Mouse (Mus musculus): ENCODE measurements around the gene Inpp5d.

Inpp5d gene

DNA sequence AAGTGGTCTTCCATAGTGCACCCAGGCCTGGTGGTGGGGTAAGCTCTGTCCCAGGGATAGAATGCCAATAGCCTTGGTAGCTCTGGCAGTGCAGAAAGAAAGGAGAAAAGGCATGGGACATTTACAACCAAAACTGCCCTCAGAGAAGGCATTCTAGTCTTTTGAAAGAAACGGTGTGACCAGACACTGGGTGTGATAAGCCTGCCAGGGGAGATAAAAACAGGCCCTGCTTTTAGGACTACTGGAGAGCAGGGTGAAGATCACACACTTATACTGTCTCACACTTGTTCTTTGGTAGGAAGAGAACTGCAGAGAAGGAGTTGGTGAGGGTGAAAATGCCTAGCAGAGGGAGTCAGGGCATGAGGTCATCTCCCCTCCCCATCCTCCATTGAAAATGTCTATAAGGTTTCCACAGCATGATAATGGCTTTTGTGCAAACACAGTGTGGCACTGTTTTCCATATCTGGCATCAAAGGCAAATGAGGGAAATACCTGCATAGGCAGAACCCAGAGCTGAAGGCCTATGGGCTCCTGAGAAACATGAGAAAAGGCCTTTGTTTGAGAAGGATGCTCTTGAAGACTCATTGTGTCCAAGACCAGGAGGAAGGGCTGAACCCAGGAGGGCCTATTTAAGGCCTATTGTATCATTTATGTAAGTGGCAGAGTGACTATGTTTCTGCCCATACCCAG lies 4.0 kb downstream of the Inpp5d start:
- in situ Hi-C loops (cut with MboI): loop anchor here (5.0 kb wide), 1 partner anchor 33 kb away; no protein-coding TSS in a partner anchor

DNA sequence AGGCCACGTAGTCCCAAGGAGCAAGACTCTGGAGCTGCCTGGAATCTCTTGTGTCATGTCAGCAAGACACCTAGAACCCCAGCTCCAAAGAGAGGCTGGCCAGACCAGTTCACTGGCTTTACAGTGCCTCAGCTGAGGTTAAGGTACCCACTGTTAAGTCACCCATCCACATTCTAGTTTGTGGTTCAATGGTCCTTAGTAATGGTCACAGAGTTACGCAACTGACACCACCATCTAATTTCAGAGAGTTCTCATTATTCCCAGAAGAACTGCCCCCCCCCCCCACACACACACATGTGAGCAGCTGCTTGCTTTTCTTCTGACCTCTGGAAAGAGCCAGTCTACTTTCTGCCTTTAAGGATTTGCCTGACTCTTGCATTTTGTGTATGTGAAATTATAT lies 4.7 kb downstream of the Inpp5d start:
- in situ Hi-C loops (cut with MboI): loop anchor here (5.0 kb wide), 1 partner anchor 32 kb away; no protein-coding TSS in a partner anchor

DNA sequence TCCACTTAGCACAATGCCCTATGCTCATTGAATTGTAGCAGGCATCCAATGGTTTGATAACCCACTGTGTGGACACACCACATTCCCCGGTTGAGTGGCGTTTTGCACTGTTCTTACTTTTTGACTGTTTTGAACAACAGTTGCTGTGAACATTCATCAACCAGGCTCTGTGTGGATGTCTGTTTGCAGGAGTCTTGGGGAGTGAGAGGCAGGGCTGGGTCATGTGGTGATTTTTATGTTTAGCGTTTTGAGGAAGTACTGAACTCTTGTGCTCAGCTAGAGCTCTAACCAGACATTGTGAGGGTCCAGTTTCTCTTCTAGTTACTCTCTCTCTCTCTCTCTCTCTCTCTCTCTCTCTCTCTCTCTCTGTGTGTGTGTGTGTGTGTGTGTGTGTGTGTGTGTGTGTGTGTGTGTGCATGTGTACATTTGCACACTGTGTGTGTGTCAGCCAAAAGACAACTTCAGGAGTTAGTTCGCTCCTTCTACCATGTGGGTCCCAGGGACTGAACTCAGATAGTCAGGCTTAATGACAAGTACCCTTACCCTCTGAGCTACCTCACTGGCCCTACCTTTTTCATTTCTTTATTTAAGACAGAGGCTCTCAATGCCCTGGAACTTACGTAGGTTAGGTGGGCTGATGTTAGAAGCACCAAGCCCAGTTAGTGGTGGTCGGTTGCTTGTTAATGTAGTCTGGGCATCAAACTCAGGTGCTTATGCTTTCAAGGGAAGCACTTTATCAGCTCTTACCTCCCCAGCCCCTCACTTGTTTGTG lies 5.3 kb downstream of the Inpp5d start:
- in situ Hi-C loops (cut with MboI): no loop called here

DNA sequence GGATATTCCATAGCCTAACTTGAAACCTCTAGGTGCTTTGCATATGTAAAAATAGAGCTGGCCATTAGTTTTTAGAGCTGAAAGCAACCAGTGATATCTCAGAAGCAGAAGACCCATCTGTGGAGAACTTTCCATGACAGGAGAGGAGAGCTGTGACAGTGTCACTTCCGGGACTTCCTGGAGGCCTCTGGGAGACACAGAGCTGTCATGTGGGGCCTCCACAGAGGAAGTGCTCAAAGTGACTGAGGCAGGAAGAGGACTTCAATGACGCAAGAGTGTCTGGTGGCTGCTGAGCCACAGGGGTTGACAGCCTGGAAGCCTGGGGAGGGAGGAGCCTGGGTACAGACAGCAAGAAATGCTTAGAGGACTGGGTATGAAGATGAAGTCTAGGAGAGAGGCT lies 6.2 kb downstream of the Inpp5d start:
- in situ Hi-C loops (cut with MboI): no loop called here

DNA sequence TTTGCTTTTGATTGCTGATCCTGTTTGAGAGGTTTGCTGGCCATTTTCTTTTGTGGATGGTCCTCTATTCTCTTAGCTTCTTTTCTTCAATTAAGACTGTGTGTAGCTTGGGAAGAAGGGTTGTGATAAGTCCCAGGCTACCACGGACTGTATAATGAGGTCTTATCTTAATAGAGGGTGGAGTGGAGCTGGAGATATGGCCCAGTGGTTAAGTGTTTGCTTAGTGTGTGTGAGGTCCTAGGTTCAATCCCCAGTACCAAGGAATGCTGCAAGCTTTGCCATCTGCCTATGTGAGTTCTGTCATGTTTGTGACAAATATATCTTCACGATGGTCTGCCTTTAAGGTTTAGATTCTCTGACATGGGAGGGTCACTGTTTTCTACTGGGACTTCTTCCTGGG lies 8.0 kb downstream of the Inpp5d start:
- in situ Hi-C loops (cut with MboI): no loop called here

DNA sequence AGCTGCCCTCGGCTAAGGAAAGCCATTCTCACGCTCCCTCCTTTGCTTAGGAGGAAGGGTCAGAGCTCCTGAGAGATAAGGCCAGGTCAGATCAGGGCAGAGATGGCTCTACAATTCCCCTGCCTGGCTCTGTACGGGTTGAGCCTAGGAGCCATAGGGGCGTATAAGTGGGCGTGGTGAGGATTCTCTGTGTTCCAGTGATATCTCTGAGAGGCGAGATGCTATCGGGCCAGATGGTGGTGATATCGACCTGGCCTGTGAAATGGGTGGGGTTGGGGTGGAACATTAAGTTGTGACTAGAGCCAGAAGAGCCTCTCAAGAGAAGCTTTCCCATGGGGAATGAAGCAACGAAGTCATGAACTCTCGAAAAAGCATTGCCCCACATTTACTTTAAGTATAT lies 11.5 kb downstream of the Inpp5d start:
- in situ Hi-C loops (cut with MboI): no loop called here

DNA sequence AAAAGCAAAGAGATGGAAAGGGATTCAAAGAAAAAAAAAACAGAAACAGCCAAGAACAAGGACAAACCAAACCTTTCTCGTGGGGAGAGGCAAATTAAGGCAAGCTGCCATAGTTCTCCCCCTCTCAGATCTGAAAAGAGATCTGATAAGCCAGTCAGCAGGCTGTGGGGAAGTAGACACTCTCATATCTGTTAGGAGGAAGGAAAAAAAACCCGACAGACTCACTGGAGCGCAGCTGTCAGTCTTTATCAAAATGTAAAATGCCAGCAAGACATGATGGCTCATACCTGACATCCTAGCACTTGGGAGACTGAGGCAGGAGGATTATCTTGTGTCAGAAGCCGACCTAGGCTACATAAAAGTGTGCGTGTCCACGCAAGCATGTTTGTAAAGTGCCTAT lies 12.1 kb downstream of the Inpp5d start:
- in situ Hi-C loops (cut with MboI): no loop called here

DNA sequence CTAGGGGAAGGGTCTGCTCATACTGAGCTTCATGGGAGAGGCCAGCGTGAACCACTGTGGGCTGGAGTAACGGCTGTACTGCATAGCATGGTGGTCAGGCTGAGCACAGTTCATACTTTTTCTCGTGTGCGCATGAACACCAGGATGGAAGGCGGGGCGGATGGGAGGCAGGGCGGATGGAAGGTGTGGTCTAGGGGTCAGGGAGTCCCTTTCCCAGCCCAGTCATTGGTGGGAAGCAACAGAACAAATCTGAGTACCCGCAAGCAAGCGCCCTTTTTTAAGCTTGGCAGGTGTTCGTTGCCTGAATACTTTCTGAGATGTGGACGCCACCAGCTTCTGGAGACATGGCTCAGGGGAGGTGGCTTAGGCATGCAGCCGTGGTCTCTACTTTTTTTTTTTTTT lies 16.6 kb downstream of the Inpp5d start:
- in situ Hi-C loops (cut with MboI): no loop called here

DNA sequence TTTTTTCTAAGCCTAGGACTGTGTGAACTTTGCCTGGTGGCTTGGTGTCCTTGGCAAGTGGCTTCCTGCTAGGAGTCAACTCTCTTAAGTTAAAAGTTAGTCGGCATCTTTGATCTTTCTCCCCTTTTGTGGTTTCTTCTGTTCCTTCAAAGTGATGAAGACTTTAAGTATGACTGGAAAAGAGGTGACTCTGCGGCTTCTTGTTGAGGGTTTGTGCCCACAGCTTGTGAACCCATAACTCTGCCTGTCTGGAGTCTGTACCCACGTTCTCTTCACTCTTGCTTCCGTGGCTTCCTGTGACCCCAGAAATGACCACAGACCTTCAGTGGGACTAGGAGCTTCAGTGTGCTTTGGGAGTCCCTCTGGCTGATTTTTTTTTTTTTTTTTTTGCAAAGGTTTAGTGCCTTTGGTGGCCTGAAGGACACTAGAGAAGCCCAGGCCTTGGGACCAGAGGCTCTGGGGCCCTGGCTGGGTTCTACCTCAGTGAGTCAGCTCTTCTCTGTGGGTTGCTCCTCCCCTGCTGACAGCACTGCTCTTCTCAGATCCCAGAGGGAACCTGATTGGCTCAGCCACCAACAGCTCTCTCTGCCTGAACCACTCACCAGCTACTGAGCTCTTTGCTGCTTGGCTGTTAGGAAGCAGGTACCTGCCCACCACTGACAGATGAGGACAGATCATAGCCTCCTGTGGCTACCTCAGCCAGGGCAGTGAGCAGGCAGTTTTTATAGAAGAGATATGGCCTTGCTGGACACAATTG lies 17.2 kb downstream of the Inpp5d start:
- in situ Hi-C loops (cut with MboI): no loop called here

DNA sequence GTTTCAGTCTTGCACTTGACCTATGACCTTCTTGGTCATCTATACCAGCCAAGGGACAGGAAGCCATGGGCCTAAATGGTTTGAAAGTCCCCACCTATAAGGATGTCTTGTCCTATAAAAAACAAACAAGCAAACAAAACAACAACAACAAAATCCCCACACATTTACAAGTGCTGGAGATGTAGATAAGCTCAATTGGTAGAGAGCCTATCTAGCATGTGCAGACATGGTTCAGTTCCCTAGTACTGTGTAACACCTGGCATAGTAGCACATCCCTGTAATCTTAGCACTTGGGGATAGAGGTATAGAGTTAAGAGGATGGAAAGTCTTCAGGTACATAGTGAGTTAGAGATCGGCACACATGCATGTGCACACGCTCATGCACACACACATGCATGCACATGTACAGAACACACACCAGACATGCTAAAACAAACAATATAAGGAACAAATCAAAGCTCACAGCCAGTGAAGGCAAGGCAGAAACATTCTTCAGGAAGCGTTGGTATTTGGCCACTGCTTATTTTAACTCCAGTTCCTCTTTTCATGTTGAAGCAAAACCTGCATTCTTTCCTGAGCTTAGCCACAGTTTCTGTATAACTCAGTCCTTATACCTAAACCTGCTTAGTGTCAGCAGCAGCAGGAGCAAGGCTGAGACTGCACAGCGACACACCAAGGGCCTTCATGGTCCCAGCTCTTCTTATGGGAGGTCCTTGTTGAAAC lies 17.9 kb downstream of the Inpp5d start:
- in situ Hi-C loops (cut with MboI): no loop called here

DNA sequence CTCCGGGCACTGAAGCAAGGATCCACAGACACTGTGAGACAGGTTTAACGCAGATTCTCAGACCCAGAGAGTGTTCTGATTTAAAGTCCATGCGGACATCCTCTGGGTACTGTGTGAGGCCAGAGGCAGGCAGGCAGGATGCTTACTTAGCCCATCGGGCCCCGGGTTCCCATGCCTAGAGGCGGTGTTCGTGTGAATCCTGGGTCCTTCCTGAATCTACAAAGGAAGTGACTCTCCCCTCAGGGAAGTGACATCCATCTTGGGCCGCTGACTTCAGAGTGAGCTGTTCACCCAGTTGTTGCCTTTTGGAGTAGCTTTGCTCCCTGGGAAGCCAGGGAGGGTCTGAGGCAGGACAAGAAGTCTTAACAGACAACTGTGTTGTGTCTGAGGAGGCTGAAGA lies 19.6 kb downstream of the Inpp5d start:
- in situ Hi-C loops (cut with MboI): no loop called here

DNA sequence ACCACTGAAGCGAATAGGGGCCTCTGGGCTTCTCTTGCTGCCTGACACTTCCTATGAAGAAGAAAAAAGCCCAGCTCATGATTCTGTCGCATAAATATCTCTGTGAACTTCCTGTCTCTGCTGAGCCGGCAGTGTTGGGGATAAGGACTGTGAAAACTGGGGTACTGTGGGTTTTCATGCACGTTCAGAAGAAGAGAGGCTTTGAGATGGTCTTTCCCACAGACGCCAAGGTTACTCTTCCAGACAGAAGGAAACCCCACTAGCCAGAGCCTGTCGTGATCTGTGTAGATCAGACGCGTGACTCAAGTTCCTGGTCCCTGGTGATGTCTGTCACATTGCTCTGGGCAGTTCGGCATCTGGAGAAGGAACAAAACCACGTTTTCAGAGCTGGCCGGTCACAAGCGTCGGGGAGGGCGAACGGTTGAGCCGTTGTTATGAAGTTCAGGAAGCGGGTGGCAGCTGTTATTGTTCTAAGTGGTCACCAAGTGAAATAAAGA lies 20.1 kb downstream of the Inpp5d start:
- in situ Hi-C loops (cut with MboI): no loop called here

DNA sequence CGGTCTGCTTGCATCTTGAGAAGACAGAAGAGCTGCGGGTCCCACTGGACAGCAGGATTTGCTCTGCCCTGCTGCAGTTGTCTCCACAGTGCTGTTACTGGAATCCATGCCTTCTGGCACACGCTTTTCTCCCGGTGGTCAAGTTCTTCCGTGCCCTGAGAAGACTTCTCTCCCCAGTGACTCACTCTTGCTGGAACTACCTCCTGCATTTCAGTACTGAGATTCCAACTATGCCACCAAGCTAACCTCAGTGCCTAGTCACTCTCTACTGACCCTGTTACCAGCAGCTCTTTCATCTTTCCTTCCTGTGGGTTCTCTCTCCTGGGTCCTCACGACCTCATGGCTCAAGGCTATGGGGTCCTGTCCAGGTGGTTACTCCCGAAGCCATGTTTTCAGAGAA lies 22.9 kb downstream of the Inpp5d start:
- in situ Hi-C loops (cut with MboI): no loop called here

DNA sequence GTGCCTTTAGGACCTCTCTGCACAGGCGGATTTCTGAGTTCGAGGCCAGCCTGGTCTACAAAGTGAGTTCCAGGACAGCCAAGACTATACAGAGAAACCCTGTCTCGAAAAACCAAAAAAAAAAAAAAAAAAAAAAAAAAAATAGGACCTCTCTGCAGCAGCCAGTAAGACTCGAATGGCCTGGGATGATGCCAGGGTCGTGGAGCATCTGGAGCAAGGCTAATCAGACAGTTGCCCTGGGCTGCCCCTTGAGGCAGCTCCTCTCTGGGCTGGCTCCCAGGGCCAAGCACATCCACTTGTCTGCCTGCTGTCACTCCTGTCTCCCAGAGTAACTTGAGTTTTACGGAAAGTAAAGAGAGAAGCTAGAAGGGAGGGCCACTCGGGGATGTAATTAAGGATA lies 24.9 kb downstream of the Inpp5d start:
- in situ Hi-C loops (cut with MboI): no loop called here

DNA sequence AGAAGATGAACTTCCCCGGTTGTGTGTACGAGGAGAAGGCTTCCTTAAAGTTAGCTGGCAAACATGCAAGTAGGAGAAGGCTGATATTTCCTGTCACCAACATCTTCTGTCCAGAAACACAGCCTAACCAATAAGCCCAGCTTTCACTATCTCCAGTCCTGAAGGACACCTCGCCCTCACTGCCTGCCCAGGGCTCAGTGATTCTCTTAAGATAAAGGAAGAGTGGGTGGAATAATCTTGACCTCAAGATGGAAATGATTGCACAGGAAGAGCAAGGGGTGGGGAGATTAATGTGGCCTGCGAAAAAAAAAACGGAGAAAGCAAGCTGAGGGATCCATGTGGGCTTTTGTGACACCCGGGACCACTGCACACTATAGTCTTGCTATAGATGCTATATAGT lies 25.6 kb downstream of the Inpp5d start:
- in situ Hi-C loops (cut with MboI): no loop called here

DNA sequence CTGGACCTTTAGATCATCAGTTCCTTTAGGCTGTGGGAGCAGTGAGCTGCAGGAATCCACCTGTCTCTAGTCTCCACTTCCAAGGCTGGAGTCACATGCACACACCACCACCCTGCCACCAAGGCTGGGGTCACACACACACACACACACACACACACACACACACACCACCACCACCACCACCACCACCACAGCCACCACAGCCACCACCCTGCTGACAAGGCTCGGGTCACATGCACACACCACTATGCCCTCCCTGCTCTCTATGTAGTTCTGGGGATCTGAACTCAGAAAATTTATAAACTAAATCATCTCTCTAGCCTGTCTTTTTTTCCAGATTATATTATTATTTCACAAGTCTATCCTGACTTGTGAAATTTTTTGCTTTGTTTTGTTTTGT lies 27.7 kb downstream of the Inpp5d start:
- in situ Hi-C loops (cut with MboI): no loop called here

DNA sequence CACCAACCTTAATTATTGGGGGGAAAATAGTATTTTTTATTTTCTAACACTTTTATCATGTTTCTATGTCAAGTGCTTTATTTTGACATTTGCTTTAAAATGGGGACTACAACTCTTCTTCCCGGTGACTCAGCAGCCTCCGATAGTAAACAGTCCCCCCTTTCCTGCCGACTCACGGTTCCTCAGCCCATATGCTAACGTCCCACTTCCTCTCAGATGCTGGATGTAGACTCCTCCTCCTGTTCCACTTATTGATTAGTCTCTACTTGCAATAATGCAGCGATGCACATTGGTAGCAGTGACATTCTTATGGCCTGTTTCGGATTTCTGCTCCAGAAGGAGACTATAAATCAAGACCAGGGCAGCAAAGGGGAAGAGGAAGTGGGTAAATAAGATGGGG lies 28.5 kb downstream of the Inpp5d start:
- in situ Hi-C loops (cut with MboI): no loop called here

DNA sequence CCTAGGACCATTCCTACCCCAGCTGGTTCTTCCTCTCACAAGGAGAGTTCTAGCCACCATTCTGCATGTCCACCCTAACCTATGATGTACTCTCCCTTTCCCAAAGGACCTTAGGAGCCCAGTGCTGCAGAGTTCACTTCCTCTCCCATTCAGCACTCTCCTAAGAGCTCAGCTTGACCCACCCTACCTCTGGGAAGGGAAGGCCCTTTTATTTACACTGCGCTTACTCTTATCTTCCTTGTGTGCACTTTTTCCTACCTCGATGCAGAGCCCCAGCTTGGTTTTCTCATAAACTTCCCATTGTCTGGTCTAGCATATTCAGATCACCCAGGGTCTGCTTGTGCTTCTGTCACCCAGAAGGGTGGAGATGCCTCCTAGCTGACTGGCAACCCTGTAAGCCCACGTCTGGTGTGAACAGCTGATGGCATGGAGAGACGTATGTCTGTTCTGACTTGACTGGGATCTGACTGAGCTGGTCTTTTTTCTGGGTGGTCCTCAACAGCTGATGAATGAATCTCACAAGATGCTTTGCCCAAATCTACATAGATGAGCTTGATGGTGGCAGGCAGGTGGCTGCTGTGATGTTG lies 29.2 kb downstream of the Inpp5d start:
- in situ Hi-C loops (cut with MboI): no loop called here

DNA sequence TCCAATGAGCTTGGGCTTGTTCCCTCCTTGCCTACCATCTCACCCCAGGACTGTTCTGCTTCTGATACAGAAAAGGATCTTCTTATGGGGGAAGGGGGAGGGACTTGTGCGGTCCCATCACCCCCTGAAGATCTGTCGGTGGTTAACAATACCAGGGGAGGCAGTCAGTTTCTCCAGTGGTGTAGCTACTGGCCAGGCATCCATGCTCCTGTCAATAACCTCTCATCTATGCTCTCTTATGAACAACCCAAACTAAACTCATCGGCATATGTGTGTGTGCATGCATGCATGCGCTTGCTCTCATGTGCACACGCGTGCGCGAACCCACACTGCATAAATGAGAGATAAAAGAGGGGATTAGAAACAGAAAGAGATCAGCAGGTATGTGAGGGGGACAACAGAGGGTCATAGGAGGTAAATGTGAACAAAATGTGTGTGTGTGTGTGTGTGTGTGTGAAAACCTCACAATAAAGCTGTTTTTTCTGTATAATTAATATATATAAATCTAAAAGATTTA lies 29.9 kb downstream of the Inpp5d start:
- in situ Hi-C loops (cut with MboI): no loop called here

DNA sequence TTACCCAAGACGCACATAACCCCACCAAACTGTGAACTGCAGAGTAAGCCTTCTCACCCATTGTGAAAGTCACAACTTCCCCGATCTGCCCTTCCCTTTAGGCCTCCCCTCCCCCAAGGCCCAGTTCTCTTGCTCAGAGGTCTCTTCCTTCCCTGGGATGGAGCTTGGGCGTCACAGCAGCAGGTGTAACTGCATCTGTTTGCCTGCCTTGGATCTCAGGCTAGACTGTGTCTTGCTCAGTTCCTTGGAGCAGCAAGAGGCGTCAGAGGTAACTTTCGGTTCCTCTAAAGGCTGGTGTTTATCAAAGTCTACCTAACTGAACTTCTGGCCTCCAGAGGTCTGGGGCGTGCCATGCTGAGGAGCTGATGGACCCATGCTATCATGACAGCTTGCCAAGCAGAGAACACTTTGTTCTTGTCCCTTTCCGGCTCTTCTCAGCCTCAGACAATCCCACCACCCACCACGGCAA lies 30.5 kb downstream of the Inpp5d start:
- in situ Hi-C loops (cut with MboI): no loop called here

DNA sequence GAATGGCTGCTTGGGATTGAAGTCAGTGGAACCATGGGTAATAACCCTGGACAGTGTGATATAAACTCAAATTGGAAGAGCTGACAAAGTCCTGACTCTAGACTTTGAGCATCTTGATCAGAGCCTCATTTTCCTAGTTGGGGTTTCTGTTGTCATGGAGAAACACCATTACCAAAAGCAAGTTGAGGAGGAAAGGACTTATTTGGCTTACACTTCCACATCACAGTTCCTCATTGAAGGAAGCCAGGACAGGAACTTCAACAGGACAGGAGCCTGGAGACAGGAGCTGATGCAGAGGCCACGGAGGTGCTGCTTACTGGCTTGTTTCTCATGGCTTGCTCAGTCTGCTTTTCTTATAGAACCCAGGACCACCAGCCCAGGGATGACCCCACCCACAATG lies 31.3 kb downstream of the Inpp5d start:
- in situ Hi-C loops (cut with MboI): no loop called here
